Mouse (Mus musculus): ENCODE measurements at regions not wholly inside any gene's neighbourhood (a gene's known extent, or its start where the extent isn't known, plus 50 kb on each side); places are given as distances from the start of the nearest gene placed in this dataset.
"Not testable (repeated sequence)": the region's sequence is repeated elsewhere in the genome, so short reads cannot be mapped to it uniquely, and the experiment has no call there.

GRCm38 (mm10) chr1:185929761-185930160, 187.3 kb downstream of the Lyplal1 start:
- ATAC-seq (ENCODE audit: poor library complexity, severe bottlenecking), result no peak

GRCm38 (mm10) chr1:185933623-185934022, 183.5 kb downstream of the Lyplal1 start:
- no peak for ATAC-seq (ENCODE audit: poor library complexity, severe bottlenecking)

DNA sequence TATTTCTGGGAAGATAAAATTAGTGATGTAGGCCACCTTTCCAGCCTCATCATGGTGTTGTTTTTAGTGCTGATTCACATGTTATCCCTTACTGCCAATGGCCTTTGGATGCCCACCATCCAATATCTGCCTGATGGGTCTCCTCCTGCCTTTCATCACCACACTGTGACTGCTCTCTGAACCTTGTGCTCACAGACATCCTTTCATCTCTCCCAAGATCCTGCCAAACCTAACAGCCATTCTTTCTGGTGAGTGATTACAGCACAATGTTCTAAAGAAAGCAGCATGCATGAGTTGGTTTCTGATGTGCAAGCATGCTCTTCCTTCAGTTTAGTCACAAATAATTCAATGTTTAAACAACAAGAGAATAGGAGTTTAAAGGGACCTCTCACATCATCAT, 180.1 kb downstream of the Lyplal1 start:
- ATAC-seq (ENCODE audit: poor library complexity, severe bottlenecking), result no peak

DNA sequence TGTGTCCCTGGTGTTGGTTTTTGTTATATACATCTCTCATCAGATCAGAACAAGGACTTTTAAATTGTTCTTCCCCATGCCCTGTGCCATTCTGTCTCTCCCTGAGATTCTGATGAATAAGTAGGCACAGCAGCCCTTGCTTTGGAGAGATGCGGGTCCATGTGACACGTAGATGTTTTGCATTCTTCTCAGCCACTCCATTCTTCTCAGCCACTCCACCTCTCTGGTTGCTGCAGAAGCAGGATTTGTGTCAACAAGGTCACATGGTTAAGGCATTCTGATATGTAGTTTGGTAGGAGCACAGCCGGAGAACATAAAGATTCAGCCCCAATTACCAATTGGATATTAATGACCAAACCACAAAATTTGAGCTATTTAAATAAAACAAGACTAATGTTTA, 177.2 kb downstream of the Lyplal1 start:
- no peak for ATAC-seq (ENCODE audit: poor library complexity, severe bottlenecking)

DNA sequence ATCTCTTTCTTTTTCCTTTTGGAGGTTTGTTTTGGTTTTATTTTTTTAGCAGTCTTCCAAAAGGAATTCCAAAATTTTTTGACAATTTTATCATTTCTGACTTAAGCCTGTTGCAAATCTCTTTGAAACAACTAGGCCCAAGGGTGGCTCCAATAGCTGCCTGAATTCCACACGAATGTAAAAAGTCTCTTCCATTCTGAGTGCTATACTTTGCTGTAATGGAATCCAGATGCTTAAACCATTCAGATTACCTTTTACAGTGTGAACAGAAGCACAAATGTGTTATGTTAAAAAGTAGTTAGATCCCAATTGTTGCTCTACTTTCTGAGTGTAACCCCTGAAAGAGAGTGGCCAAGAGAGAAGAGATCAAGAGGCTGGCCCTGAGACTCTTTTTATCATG, 176.6 kb downstream of the Lyplal1 start:
- ATAC-seq (ENCODE audit: poor library complexity, severe bottlenecking), result no peak

DNA sequence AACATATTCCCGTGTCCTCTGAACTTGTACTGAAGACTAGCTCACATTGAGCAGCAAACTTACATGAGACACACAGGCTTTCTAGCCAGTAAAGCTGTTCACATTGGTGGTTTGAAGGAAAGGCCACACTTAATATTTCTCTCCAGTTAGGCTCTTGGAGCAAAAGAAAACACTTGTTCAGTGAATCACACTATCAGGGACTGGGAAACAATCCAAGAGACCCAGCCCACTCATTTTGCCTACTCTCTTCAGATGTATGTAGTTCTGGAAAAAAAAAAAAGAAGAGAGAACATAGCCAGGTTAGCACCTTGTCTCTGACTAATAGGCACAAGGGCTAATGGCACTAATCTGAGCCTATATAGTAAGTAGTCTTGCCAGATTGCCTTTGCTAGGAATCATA, 165.9 kb downstream of the Lyplal1 start:
- ATAC-seq (ENCODE audit: poor library complexity, severe bottlenecking), result no peak

- ATAC-seq (ENCODE audit: poor library complexity, severe bottlenecking), result not testable (repeated sequence)
Observed at GRCm38 (mm10) chr1:185955821-185956220, 161.3 kb downstream of the Lyplal1 start.

DNA sequence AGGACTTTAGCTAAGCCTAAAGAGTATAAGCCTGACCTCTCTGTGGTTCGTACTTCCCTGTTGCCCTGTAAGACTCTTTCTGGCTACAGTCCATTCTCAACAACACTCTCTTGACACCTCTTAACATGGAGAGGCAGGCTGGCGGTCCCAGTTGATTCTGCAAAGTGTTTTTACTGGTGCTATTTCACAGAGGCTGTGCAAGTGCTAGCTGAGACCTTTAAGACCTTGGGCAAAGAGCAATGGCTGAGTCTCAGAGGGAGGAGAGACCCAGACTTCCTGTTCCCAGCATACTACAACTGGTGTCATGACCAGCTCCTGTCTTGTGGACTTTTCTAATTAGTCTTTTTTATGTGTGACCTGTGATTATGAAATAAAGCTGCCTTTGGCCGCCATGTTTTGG, 159.6 kb downstream of the Lyplal1 start:
- no peak for ATAC-seq (ENCODE audit: poor library complexity, severe bottlenecking)

DNA sequence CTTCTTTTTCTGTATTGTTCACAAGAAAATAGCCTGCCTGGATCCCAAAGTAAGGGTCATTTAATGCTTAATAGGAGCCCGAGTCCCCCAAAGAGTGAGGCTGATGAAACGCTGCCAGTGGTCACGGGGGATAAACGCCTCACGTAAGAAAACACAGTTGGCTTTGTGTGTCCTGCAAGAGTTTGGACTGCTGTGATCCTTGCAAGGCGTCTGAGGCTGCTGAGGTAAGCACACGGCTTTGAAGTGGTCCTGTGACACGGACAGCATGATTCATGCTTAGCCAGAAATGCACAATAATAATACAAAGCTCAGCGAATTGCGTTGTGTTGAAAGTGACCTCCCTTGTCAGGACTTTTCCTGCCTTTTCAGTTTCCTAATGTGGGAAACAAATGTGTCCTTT, 158.8 kb downstream of the Lyplal1 start:
- ATAC-seq (ENCODE audit: poor library complexity, severe bottlenecking), result no peak

DNA sequence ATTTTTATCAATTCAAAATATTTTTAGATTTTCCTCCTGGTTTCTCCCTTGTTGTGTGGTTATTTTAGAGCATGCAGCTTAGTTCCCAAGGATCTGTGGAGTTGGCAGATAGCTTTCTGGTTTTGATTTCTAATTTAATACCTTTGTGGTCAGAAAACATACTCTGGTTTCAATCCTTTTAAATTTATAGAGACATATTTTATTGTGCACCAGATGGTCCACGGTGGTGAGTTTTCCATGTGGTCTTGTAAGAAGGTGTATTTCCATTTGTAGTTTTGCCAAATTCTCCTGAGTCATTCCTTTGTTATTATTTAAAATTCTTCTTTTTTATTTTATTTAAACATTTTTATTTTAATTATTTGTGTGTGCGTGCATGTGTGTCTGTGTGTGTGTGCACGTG, 154.5 kb downstream of the Lyplal1 start:
- no peak for ATAC-seq (ENCODE audit: poor library complexity, severe bottlenecking)

GRCm38 (mm10) chr1:185963773-185964172, 153.3 kb downstream of the Lyplal1 start:
- ATAC-seq (ENCODE audit: poor library complexity, severe bottlenecking), result no peak

- ATAC-seq (ENCODE audit: poor library complexity, severe bottlenecking), result no peak
Observed at GRCm38 (mm10) chr1:185964426-185964825, 152.7 kb downstream of the Lyplal1 start.

DNA sequence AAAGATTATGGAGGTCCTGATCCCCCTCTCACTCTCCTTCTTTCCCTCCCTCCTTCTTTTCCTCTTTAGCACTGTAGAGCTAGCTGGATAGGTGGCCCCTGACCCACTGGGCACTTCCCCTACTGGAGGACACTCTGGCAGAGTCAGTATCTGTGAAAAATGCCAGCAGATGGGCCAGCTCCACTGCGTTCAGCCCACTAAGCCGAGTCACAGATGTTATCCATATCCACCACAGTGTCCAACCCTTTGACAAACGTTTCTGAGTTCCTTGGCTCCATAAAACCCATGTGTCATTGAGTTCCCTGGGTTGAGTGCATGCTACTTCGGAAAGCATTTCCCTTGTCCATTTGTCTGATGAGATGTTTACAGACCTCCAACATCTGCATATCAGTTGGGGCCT, 149.9 kb downstream of the Lyplal1 start:
- no peak for ATAC-seq (ENCODE audit: poor library complexity, severe bottlenecking)

DNA sequence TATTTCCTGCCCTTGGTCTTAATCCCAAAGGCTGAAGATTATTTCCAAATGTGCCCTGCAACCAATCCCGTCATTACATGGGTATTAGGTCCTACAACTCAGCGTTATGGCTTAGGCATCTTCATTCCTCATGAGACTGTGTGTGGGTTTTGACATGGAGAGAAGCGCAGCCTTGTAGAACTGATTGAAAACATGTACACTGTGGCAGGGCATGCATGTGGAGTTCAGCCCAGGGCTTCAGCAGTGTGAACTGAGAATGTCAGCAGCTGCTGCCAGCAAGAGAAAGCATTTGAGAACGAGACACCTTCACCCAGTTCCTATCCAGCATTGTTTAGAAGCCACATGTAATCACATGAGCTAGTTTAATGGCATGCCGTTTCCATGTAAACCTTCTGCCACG, 149.3 kb downstream of the Lyplal1 start:
- no peak for ATAC-seq (ENCODE audit: poor library complexity, severe bottlenecking)

GRCm38 (mm10) chr1:185968642-185969041, 148.5 kb downstream of the Lyplal1 start:
- ATAC-seq (ENCODE audit: poor library complexity, severe bottlenecking), result no peak

DNA sequence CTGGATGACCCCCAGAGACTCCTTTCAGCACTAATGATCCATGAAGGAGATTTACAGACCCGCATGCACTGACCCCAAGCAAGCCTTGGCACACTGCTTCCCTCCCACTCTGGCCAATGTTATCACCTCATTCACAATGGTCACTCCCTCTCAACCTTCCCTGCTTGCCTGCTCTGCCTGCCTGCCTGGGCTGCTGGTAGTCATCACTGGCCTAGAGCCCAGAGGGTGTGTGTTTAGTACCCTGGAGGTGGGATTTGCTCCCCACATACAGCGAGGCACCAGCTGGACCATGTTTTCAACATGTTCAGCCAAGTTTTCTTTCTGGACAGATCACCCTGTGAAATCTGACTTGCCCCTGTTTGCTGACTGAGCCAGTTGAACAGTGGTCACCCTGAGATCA, 147.9 kb downstream of the Lyplal1 start:
- no peak for ATAC-seq (ENCODE audit: poor library complexity, severe bottlenecking)

DNA sequence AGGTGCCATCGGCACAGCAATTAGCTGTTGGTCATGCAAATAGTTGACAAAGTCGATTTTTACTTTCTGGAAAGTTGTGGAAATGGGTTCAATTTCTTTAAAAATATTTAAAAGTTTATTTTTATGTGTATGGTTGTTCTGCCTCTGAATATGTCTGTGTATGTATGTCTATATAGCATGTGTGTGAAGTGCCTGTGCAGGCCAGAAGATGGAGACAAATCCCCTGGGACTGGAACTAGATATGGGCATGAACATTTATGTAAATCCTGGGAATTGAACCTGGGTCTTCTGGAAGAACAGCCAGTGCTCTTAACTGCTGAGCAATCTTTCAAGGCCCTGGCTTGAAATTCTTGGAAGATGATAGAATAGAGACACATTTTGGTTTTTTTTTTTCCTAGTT, 140.0 kb downstream of the Lyplal1 start:
- ATAC-seq (ENCODE audit: poor library complexity, severe bottlenecking), result no peak

GRCm38 (mm10) chr1:185989432-185989831, 127.7 kb downstream of the Lyplal1 start:
- ATAC-seq (ENCODE audit: poor library complexity, severe bottlenecking), result no peak

DNA sequence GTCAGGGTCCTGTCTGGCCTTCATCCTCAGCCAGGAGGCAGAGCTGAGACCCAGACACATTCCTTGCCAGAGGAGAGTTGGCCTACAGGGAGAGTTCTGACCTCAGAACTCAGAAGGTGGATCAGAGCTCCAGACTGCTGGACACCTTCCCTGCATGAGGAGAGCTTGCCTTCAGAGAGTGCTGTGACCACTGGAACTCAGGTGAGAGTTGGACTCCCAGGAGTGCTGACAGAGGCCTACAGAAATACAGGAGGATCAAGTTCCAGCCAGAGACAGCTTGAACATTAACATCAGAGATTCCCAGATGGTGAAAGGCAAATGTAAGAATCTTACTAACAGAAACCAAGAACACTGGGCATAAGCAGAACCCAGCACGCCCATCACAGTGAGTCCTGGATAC, 117.0 kb downstream of the Lyplal1 start:
- ATAC-seq (ENCODE audit: poor library complexity, severe bottlenecking), result not testable (repeated sequence)

GRCm38 (mm10) chr1:186013413-186013812, 103.7 kb downstream of the Lyplal1 start:
- ATAC-seq (ENCODE audit: poor library complexity, severe bottlenecking), result no peak

GRCm38 (mm10) chr1:186014166-186014565, 102.9 kb downstream of the Lyplal1 start:
- ATAC-seq (ENCODE audit: poor library complexity, severe bottlenecking), result no peak

- no peak for ATAC-seq (ENCODE audit: poor library complexity, severe bottlenecking)
Observed at GRCm38 (mm10) chr1:186015831-186016561, 101.1 kb downstream of the Lyplal1 start.

DNA sequence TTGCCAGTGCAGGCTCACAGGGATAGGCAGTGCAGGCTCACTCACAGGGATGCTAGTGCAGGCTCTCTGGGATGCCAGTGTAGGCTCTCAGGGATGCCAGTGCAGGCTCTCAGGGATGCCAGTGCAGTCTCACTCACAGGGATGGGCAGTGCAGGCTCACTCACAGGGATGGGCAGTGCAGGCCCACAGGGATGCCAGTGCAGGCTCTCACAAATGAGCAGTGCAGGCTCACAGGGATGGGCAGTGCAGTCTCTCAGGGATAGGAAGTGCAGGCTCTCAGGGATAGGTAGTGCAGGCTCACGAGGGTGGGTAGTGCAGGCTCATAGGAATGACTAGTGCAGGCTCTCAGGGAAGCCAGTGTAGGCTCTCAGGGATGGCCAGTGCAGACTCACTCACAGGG, 99.6 kb downstream of the Lyplal1 start:
- ATAC-seq (ENCODE audit: poor library complexity, severe bottlenecking), result no peak

Measured in megakaryocyte, adult 5-6 weeks (primary cell).